In the genomic region with DNA sequence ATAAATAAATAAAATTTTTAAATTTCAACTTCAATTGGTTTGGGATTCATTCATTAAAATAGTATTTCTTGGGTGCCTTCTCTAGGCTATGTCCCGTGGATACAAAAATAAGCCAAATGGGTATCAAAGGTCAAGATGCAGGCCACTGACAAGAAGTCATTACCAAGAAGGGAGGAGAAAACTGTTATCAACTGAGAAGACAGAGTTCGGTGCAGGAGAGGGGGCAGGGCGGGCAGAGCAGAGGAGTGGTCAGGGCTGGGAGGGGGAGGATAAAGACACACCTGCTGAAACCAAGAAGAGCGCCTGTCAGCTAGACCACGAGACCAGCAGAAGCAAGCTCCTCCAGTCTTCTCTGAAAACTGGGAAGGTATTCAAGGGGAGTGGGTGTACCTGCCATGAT, we compare ENCODE assay signal across 22 mouse cellular contexts. TPM values are rescaled to one million over a fixed set of nuclear protein-coding genes. Genes with fewer than 3 reads are reported as not detected.
A peak's percentile ranks its signal among the peaks of the same experiment; 100 is the strongest.
DNase-seq lines count a peak whose midpoint lies in the region; ATAC-seq lines count a peak whose summit lies in the region.
"Had no signal": no experiment of that assay in that cellular context is flagged by ENCODE, and none has a peak within 500 bp of the region (broad histone marks: within the 10 kb centered on the region; RNA-seq: fewer than 3 reads in every experiment).

No protein-coding gene starts in this region.

- no peak for ATAC-seq in megakaryocyte, adult 5-6 weeks (ENCODE audit: poor library complexity, severe bottlenecking)
- ATAC-seq in intestine, embryonic 15.5 days = peak; percentile 85
- ATAC-seq in liver, embryonic 15.5 days (ENCODE audit: insufficient read depth) = peak; percentile 94
- ATAC-seq in midbrain, embryonic 16.5 days = no peak
- ATAC-seq: activated CD4-positive, CD25-positive, alpha-beta regulatory T cell, adult 4 months; forebrain, embryonic 13.5 days; Patski had no signal

- H3K36me3 ChIP-seq in megakaryocyte, embryonic 14.5 days (replicated peaks; ENCODE audit: low read length) = peaks cover 17% of the 10 kb centered on the region
- H3K36me3 ChIP-seq in intestine, embryonic 15.5 days = no peaks in the 10 kb centered on the region
- H3K36me3 ChIP-seq in liver, embryonic 15.5 days (replicated peaks) = peaks cover 8% of the 10 kb centered on the region; the same call in 1 of the 2 replicates
- no peaks in the 10 kb centered on the region for H3K36me3 ChIP-seq in midbrain, embryonic 16.5 days (ENCODE audit: control insufficient read depth, insufficient read depth, low read length)
- H3K36me3 ChIP-seq: embryonic facial prominence, embryonic 15.5 days; limb, embryonic 12.5 days; lung, embryonic 15.5 days had no signal

- no peaks in the 10 kb centered on the region for H3K27me3 ChIP-seq in megakaryocyte, embryonic 14.5 days (replicated peaks)
- no peaks in the 10 kb centered on the region for H3K27me3 ChIP-seq in intestine, embryonic 15.5 days (replicated peaks)
- H3K27me3 ChIP-seq in liver, embryonic 15.5 days = no peaks in the 10 kb centered on the region
- H3K27me3 ChIP-seq in midbrain, embryonic 16.5 days (ENCODE audit: control insufficient read depth, insufficient read depth, low read depth, low read length) = no peaks in the 10 kb centered on the region
- H3K27me3 ChIP-seq: embryonic facial prominence, embryonic 15.5 days; forebrain, embryonic 13.5 days; limb, embryonic 12.5 days; lung, embryonic 15.5 days; Patski had no signal

- no peaks in the 10 kb centered on the region for H3K9me3 ChIP-seq in megakaryocyte, embryonic 14.5 days
- H3K9me3 ChIP-seq in intestine, embryonic 15.5 days = no peaks in the 10 kb centered on the region
- no peaks in the 10 kb centered on the region for H3K9me3 ChIP-seq in liver, embryonic 15.5 days (replicated peaks)
- no peaks in the 10 kb centered on the region for H3K9me3 ChIP-seq in midbrain, embryonic 16.5 days (replicated peaks; ENCODE audit: control insufficient read depth, low read length, poor library complexity, severe bottlenecking)
- H3K9me3 ChIP-seq: embryonic facial prominence, embryonic 15.5 days; forebrain, embryonic 13.5 days; limb, embryonic 12.5 days; lung, embryonic 15.5 days had no signal

- H3K9ac ChIP-seq in intestine, embryonic 15.5 days = no peak overlapping the region
- H3K9ac ChIP-seq in liver, embryonic 15.5 days = peak overlapping the region; percentile 42
- no peak overlapping the region for H3K9ac ChIP-seq in midbrain, embryonic 16.5 days (ENCODE audit: low read depth, low read length)
- H3K9ac ChIP-seq: embryonic facial prominence, embryonic 15.5 days; forebrain, embryonic 13.5 days; limb, embryonic 12.5 days; lung, embryonic 15.5 days had no signal

- peak overlapping the region; percentile 20 for H3K4me3 ChIP-seq in megakaryocyte, embryonic 14.5 days (replicated peaks)
- H3K4me3 ChIP-seq in intestine, embryonic 15.5 days (replicated peaks) = no peak overlapping the region
- peak overlapping the region; percentile 30 for H3K4me3 ChIP-seq in liver, embryonic 15.5 days (replicated peaks)
- H3K4me3 ChIP-seq in midbrain, embryonic 16.5 days (ENCODE audit: low read depth, low read length) = no peak overlapping the region
- H3K4me3 ChIP-seq: embryonic facial prominence, embryonic 15.5 days; forebrain, embryonic 13.5 days; limb, embryonic 12.5 days; lung, embryonic 15.5 days had no signal

- peak; percentile 87 for DNase-seq in yolk sac, embryonic 10.5 days (ENCODE audit: low spot score)
- no peak for DNase-seq in gastrocnemius, adult 18-20 months (ENCODE audit: low spot score)
- no peak for DNase-seq in kidney, postnatal 10 days
- DNase-seq: adrenal gland, postnatal 36 days; B cell, adult 2 months; cerebellum, postnatal 10 days; embryo, embryonic 11 days; gastrocnemius, postnatal 36 days; kidney, postnatal 14 days; right cerebral cortex, postnatal 4 days; thymus, adult 2 months had no signal

- H3K4me1 ChIP-seq in megakaryocyte, embryonic 14.5 days = peaks cover 78% of the 10 kb centered on the region
- peaks cover 17% of the 10 kb centered on the region for H3K4me1 ChIP-seq in intestine, embryonic 15.5 days (replicated peaks)
- peaks cover 94% of the 10 kb centered on the region for H3K4me1 ChIP-seq in liver, embryonic 15.5 days (replicated peaks)
- no peaks in the 10 kb centered on the region for H3K4me1 ChIP-seq in midbrain, embryonic 16.5 days (ENCODE audit: control insufficient read depth, insufficient read depth, low read length)
- H3K4me1 ChIP-seq: embryonic facial prominence, embryonic 15.5 days; forebrain, embryonic 13.5 days had no signal

- WGBS in intestine, embryonic 15.5 days = 55% methylated on average over 5 of the region's 5 CpGs
- WGBS in liver, embryonic 15.5 days (ENCODE audit: insufficient replicate concordance) = 17% methylated on average over 5 of the region's 5 CpGs
- 86% methylated on average over 5 of the region's 5 CpGs for WGBS in midbrain, embryonic 16.5 days

- H3K27ac ChIP-seq in intestine, embryonic 15.5 days = no peak overlapping the region
- peak overlapping the region; percentile 79 for H3K27ac ChIP-seq in liver, embryonic 15.5 days (replicated peaks)
- no peak overlapping the region for H3K27ac ChIP-seq in midbrain, embryonic 16.5 days (ENCODE audit: low read length)
- H3K27ac ChIP-seq: embryonic facial prominence, embryonic 15.5 days; forebrain, embryonic 13.5 days; limb, embryonic 12.5 days; lung, embryonic 15.5 days had no signal

- peak overlapping the region; percentile 33 for H3K4me2 ChIP-seq in intestine, embryonic 15.5 days (replicated peaks)
- peak overlapping the region; percentile 64 for H3K4me2 ChIP-seq in liver, embryonic 15.5 days
- H3K4me2 ChIP-seq in midbrain, embryonic 16.5 days (ENCODE audit: low read length) = no peak overlapping the region
- H3K4me2 ChIP-seq: embryonic facial prominence, embryonic 15.5 days; forebrain, embryonic 13.5 days; limb, embryonic 12.5 days; lung, embryonic 15.5 days had no signal

RNA-seq across cellular contexts. Expression of gene Lcmt1, which starts 15.7 kb away (rescaled TPM):
- 2.3 and 4.3 TPM in 2 replicates for polyA plus RNA-seq in megakaryocyte, embryonic 14.5 days (2012; ENCODE audit: insufficient read depth, low replicate concordance)
- total RNA-seq in megakaryocyte, adult 5-6 weeks (2015) = 22.6 and 23.4 TPM in 2 replicates
- total RNA-seq in megakaryocyte, adult 5-6 weeks (2017) = 30.1 and 37.4 TPM in 2 replicates
- 42.9 and 46.5 TPM in 2 replicates for polyA plus RNA-seq in intestine, embryonic 15.5 days (2015; fragmentation: Nextera tagmentation; extraction: Ambion mirVana)
- 21.2 and 22.3 TPM in 2 replicates for polyA plus RNA-seq in liver, embryonic 15.5 days (2015; fragmentation: Nextera tagmentation; extraction: Ambion mirVana)
- polyA plus RNA-seq in midbrain, embryonic 16.5 days (2015; fragmentation: Nextera tagmentation; extraction: Ambion mirVana) = 110 and 117 TPM in 2 replicates
- total RNA-seq in gastrocnemius, adult 18-20 months (2021) = 10 to 100 TPM; 26.2 to 29.5 TPM

RNA-seq across cellular contexts. Expression of gene Arhgap17, which starts 15.8 kb away (rescaled TPM):
- 51.0 and 54.9 TPM in 2 replicates for polyA plus RNA-seq in megakaryocyte, embryonic 14.5 days (2012; ENCODE audit: insufficient read depth, low replicate concordance)
- total RNA-seq in megakaryocyte, adult 5-6 weeks (2015) = 123 and 129 TPM in 2 replicates
- total RNA-seq in megakaryocyte, adult 5-6 weeks (2017) = 40.7 and 51.7 TPM in 2 replicates
- 20.4 and 20.8 TPM in 2 replicates for polyA plus RNA-seq in intestine, embryonic 15.5 days (2015; fragmentation: Nextera tagmentation; extraction: Ambion mirVana)
- polyA plus RNA-seq in liver, embryonic 15.5 days (2015; fragmentation: Nextera tagmentation; extraction: Ambion mirVana) = 10.2 and 10.3 TPM in 2 replicates
- 8.3 and 8.9 TPM in 2 replicates for polyA plus RNA-seq in midbrain, embryonic 16.5 days (2015; fragmentation: Nextera tagmentation; extraction: Ambion mirVana)
- total RNA-seq in gastrocnemius, adult 18-20 months (2021) = 10 to 100 TPM; 15.1 to 15.3 TPM

Comparison
In these comparisons a context has a peak if more than half of its experiments do, and no peak if none do; other contexts are left out.
1. H3K4me3 ChIP-seq: peak in megakaryocyte, embryonic 14.5 days (single experiment) and liver, embryonic 15.5 days (single experiment); none in intestine, embryonic 15.5 days (single experiment) and midbrain, embryonic 16.5 days (single experiment).
2. ATAC-seq: peak in intestine, embryonic 15.5 days (single experiment) and liver, embryonic 15.5 days (single experiment); none in megakaryocyte, adult 5-6 weeks (single experiment) and midbrain, embryonic 16.5 days (single experiment).